Mouse (Mus musculus): Measurements from ENCODE around the gene 4931414P19Rik. TPM values are rescaled to one million over a fixed set of nuclear protein-coding genes. Genes with fewer than 3 reads are reported as not detected.

4931414P19Rik gene
- 1 to 10 TPM; 4.9 to 6.6 TPM for total RNA-seq (2021)

GRCm38 (mm10) chr14:54605752-54606321 lies at the start of gene 4931414P19Rik:
Gene 4931414P19Rik, minus strand, starts transcription at chr14:54605993.
- peak; percentile 87 for DNase-seq

- DNase-seq: peak; percentile 88
These were observed 47.7 kb upstream of the 4931414P19Rik start for GRCm38 (mm10) chr14:54653496-54653895.

- no peak for DNase-seq
These were observed 47.0 kb upstream of the 4931414P19Rik start for GRCm38 (mm10) chr14:54652787-54653186.

- DNase-seq: no peak
These were observed 45.8 kb upstream of the 4931414P19Rik start for GRCm38 (mm10) chr14:54651556-54651955.

GRCm38 (mm10) chr14:54650621-54651454 lies 45.0 kb upstream of the 4931414P19Rik start:
- peak; percentile 91 for DNase-seq

- DNase-seq: no peak
These were observed 42.1 kb upstream of the 4931414P19Rik start for GRCm38 (mm10) chr14:54647900-54648299.

GRCm38 (mm10) chr14:54646898-54647636 lies 41.3 kb upstream of the 4931414P19Rik start:
- DNase-seq: no peak

GRCm38 (mm10) chr14:54646455-54646854 lies 40.7 kb upstream of the 4931414P19Rik start:
- DNase-seq: no peak

- DNase-seq: no peak
These were observed 38.5 kb upstream of the 4931414P19Rik start for GRCm38 (mm10) chr14:54644294-54644693.

- DNase-seq: no peak
These were observed 37.2 kb upstream of the 4931414P19Rik start for GRCm38 (mm10) chr14:54643011-54643410.

- DNase-seq: no peak
These were observed 36.6 kb upstream of the 4931414P19Rik start for GRCm38 (mm10) chr14:54642224-54642944.

GRCm38 (mm10) chr14:54641305-54641969 lies 35.6 kb upstream of the 4931414P19Rik start, which contains the start of gene Cdh24:
Gene Cdh24, minus strand, starts transcription at chr14:54641364.
- DNase-seq: peak; percentile 93

- DNase-seq: no peak
These were observed 35.1 kb upstream of the 4931414P19Rik start, which contains the start of gene Gm17606 for GRCm38 (mm10) chr14:54640946-54641304. Gene Gm17606, plus strand, starts transcription at chr14:54640952.

- DNase-seq: no peak
These were observed 34.3 kb upstream of the 4931414P19Rik start for GRCm38 (mm10) chr14:54640121-54640520.

GRCm38 (mm10) chr14:54638210-54638609 lies 32.4 kb upstream of the 4931414P19Rik start:
- DNase-seq: no peak

GRCm38 (mm10) chr14:54636954-54637353 lies 31.2 kb upstream of the 4931414P19Rik start:
- peak; percentile 66 for DNase-seq

- DNase-seq: no peak
These were observed 28.4 kb upstream of the 4931414P19Rik start for GRCm38 (mm10) chr14:54634182-54634581.

- DNase-seq: no peak
These were observed 26.5 kb upstream of the 4931414P19Rik start for GRCm38 (mm10) chr14:54632252-54632651.

- DNase-seq: no peak
These were observed 25.4 kb upstream of the 4931414P19Rik start for GRCm38 (mm10) chr14:54631240-54631599.

GRCm38 (mm10) chr14:54630583-54631239 lies 24.9 kb upstream of the 4931414P19Rik start:
- DNase-seq: no peak

- no peak for DNase-seq
These were observed 24.0 kb upstream of the 4931414P19Rik start for GRCm38 (mm10) chr14:54629797-54630196.

Measured in heart, postnatal 4 days (tissue).